Mouse (Mus musculus): ENCODE data around the gene Snrpc.

GRCm38 (mm10) chr17:27790015-27790414 lies 47.9 kb upstream of the Snrpc start:
- no peak for TF ChIP-seq CTCF (IDR thresholded peaks at IDR 0.05; ENCODE audit: control insufficient read depth, insufficient read depth, insufficient read length)
- no peak for TF ChIP-seq FOSL1 (IDR thresholded peaks at IDR 0.05; ENCODE audit: insufficient read depth, low read length, poor library complexity, severe bottlenecking)
- TF ChIP-seq USF1 (IDR thresholded peaks at IDR 0.05; ENCODE audit: low read depth) = no peak
- TF ChIP-seq MAX (IDR thresholded peaks at IDR 0.05) = no peak
- TF ChIP-seq MYOG (IDR thresholded peaks at IDR 0.05; ENCODE audit: control insufficient read depth, extremely low read depth, insufficient read length) = no peak
- TF ChIP-seq CEBPB (IDR thresholded peaks at IDR 0.05; ENCODE audit: low read depth) = no peak
- no peak for TF ChIP-seq MYOD1 (IDR thresholded peaks at IDR 0.05; ENCODE audit: control insufficient read depth, insufficient read length, low read depth)
